Mouse (Mus musculus) erythroblast, adult 5-6 weeks (primary cell): Measurements from ENCODE around the gene Fam117a. TPM values are rescaled to one million over a fixed set of nuclear protein-coding genes. Genes with fewer than 3 reads are reported as not detected.
"Not testable (repeated sequence)": the region's sequence is repeated elsewhere in the genome, so short reads cannot be mapped to it uniquely, and the experiment has no call there.

Source experiments
- ATAC-seq: replicated peaks from 2 replicates; pipeline ENCODE4 v1.8.0; 2016; ENCODE audit warnings: moderate number of reproducible peaks, mild to moderate bottlenecking, moderate TSS enrichment, inconsistent platforms; ENCODE audit not compliant: poor library complexity, low FRiP score, severe bottlenecking
- total RNA-seq, 2 experiments: library from RNA; stranded (forward) in 1 of 2; stranded (reverse) in 1 of 2; fragments of 150-400 nt in 1 of 2; fragments of 200-764, 138-1000 nt in 1 of 2; gene quantifications; 2 replicates each; pipeline versions ENCODE4 v1.2.3 to v1.2.4; 2015 to 2017; ENCODE audit warnings: low replicate concordance in 2 of 2

Gene Fam117a
- total RNA-seq, 2 experiments from 2014 or later, result 321 to 450 TPM

DNA sequence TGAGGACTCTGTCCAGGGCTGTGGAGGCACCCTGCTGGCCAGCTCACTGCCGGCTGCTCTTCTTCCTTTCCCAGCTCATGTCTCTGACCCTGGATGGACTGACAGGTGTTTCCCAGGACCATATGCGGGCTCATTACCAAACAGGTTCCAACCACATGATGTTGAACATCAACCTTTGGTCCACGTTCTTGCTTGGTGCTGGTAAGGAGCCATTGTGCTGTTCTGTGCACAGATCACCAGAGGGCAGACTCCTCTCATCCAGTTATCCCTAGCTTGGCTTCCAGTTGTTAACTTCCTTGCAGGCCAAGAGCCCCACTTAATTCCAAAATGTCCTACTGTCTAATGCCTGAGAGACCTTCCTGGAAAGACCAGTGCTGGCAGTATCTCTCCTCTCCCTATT is 52.2 kb downstream of the Fam117a start:
- no peak for ATAC-seq

DNA sequence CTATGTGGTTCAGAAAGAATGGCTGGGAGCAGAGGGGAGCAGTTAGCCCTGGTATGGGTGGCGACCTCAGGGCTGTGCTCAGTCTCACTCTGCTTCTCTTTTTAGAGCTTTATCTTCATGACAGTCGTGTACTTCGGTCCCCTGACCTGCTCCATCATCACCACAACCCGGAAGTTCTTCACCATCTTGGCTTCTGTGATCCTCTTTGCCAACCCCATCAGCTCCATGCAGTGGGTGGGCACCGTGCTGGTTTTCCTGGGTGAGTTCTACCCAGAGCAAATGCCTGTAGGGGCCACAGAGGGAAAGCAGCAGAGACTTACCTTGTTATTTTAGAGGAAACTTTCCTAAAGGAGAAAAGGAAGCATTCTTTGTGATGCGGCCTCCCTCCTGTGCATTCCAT is 53.6 kb downstream of the Fam117a start:
- ATAC-seq, result no peak

GRCm38 (mm10) chr11:95391201-95391600 is 54.4 kb downstream of the Fam117a start:
- ATAC-seq, result no peak

DNA sequence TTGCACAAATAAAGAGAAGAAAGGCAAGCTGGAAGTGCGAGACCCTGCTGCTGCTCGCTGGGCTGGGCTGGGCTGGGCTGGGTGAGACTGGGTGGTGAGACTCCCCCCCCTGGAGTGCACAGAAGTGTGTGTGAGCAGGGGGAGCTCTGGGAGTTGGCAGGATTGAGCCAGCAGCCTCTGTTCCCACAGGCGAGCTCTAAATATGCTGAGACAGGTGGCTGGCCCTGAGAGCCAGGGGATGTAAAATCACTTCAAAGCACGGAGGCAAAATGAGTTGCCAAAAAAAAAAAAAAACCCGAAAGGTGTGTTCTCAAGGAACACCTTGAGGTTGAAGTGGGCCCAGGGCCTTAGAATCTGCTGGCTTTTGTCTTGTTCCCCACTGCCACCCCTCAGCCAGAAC is 54.9 kb downstream of the Fam117a start:
- no peak for ATAC-seq

GRCm38 (mm10) chr11:95392223-95392667 is 55.4 kb downstream of the Fam117a start:
- ATAC-seq, result no peak

- no peak for ATAC-seq
Measured at GRCm38 (mm10) chr11:95392708-95393499, 56.1 kb downstream of the Fam117a start.

DNA sequence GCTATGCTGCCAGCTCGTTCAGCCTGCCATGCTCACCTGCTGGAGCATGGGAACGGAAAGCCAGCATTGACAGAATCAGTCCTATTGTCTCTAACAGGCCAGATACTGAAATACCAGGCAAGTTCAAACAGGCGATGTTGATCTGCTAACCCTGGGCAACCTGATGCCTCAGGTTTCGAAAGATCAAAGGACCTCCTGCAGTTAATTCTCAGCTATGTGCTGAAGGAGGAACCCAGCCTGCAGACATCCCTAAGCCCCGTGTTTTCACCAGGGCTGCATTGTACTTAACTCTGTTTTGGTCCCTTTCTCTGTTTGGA is 56.6 kb downstream of the Fam117a start:
- no peak for ATAC-seq

- ATAC-seq, result no peak
Measured at GRCm38 (mm10) chr11:95394112-95394511, 57.3 kb downstream of the Fam117a start.

DNA sequence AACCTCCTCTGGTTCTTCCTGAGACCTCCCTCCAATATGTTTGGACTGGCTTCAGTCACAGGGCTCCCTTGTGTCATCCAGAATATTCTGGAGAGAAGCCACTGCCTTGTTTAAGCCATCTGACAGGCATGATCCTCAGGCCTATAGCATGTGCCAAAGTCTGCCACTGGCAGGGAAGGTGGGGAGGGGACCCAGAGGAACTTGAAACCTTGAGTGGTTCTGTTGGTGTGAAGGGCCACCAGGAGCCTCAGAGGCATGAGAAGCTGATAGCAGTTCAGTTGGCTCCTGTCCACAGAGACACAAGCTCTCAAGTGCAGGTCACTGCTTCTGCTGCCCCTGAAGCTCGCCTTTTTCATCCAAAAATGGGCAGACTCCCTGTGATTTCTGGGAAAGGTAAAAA is 59.7 kb downstream of the Fam117a start:
- no peak for ATAC-seq

GRCm38 (mm10) chr11:95397843-95398835 is 61.3 kb downstream of the Fam117a start:
- peak; percentile 65; the same call in 1 of the 2 replicates for ATAC-seq

GRCm38 (mm10) chr11:95399520-95400020 is 62.8 kb downstream of the Fam117a start:
- no peak for ATAC-seq

GRCm38 (mm10) chr11:95401568-95401967 is 64.8 kb downstream of the Fam117a start:
- ATAC-seq, result no peak

DNA sequence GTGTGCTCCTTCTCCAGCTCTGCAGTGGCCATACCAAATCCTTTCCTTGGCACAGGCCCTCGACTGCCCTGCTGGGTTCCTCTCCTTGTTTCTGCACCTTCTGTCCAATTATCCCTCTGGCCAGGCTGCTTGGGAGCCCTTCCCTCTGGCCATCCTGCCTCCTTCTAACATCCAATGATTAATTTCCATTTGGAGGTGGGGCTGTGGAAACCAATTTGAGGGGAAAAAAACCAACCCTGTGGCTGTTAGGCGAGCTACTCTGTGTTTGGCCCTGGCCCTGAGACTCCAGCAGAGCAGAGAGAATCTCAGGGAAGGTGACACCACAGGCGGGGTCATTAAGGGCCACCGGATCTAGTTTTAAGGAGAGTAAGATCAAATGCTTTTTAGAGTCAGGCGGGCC is 65.4 kb downstream of the Fam117a start:
- ATAC-seq, result no peak

DNA sequence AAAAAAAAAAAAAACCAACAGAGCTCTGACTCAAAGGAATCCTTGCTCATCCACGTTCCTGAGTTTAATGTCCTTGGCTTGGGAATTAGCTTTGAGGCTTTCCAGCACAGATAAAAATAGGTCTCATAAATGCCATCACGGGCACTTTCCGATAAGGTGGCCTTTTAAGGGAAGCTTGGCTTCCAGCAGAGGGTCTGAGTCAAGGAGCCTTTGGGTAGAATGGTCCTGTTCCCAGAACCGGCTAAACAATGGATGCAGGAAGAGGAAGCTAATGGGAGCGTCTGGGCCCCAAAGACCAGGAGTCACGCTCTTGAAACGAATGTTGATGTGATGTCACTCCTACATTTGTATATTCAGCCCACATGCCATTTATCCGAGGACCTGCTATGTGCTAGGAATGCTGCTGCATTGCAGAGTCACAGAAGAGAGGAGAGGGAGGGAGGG is 65.9 kb downstream of the Fam117a start:
- no peak for ATAC-seq

DNA sequence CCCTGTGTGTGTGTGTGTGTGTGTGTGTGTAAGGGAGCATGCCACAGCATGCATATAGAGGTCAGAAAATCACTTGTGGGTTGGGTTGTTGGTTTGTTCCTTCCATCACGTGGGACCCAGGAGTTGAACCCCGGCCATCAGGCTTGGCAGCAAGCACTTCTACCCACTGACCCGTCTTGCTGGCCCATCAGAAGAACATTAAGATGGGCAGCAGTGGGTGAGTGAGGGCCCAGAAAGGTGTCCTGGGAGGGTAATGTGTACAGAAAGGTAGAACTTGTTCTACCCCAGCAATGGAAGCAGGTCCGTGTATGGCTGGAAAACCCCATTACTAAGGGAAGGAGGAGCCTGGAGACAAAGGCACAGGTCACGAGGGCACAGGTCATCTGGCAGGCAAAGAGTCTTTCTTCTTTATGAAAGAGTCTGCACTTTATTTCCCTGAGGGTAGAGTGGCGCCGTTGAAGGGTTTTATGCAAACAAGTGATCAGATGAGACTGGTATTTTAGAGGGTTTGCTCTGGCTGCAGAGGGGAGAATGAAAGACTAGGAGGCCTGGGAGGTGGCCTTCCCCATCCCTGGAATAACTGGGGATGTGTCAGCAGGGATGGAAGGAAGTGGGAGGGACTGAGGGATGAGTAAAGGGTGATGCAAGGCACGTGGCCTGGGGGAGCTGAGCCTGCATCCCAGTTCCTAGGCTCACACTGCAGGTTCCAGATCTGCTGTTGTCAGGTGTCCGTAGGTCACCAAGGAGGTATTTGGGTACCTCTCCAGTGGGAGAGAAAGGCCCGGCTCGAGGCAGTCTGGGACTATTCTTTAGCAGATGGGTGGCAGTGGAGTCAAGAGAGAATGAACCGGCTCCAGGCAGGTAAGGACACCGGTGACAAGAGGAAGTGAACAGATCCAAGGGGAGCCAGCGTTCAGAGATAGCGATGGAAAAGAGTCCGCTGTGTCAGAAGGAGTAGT is 66.8 kb downstream of the Fam117a start:
- 0 out of 2 replicates have a peak, but pooled peaks have one; percentile 32 for ATAC-seq

DNA sequence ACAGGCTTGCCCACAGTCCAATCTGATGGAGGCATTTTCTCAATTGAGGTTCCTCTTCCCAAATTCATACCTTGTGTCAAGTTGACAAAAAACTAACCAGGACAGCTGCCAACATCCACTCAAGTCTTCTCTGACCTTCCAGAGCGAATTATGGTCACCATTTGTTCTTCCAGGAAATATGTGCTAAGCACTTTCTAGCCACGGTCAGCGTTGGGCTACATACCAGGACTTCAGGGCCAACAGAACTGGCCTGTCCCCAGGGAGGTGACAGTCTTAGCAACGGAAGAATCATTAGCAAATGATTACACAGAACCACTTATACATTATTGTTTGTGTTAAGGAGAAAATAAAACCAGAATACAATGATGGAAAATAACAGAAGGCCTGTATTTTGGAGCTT is 69.0 kb downstream of the Fam117a start:
- ATAC-seq, result no peak

DNA sequence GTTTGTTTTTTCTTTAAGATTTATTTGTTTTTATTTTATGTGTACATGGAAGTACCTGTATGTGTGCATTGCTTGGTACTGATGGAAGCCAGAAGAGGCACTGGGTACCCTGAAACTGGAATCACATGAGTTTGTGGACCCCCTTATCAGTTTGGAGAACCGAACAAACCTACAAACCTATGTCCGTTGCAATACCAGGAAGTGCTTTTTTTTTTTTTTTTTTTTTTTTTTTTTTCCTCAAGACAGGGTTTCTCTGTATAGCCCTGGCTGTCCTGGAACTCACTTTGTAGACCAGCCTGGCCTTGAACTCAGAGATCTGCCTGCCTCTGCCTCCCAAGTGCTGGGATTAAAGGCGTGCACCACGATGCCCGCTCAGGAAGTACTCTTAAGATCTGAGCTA is 69.6 kb downstream of the Fam117a start:
- ATAC-seq, result not testable (repeated sequence)

DNA sequence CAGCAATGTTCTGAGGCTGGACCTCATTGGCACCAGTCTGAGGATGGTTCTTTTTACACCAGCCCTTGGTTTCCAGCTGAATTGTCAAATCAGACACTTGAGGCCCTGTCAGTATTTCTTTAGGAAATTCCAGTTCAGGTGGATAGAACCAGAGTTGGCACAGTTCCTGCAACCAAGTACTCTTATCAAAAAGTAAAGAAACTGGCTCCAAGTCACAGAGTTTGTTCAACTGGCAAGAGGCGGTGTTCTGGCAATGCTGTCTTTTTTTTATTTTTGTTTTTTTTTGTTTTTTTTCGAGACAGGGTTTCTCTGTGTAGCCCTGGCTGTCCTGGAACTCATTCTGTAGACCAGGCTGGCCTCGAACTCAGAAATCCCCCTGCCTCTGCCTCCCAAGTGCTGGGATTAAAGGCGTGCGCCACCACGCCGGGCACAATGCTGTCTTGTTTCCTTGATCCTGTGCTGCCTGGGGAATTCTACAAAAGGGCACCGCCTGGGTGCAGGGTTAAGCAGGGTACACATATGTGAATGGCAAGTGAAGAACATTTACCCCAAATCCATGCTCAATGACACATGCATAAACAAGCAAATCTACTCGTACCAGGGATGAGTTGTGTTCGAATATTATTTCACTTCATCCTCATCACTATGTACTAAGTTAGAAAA is 72.8 kb downstream of the Fam117a start:
- no peak for ATAC-seq

GRCm38 (mm10) chr11:95411453-95412013 is 74.7 kb downstream of the Fam117a start:
- ATAC-seq, result no peak
